Mouse (Mus musculus): Measurements from ENCODE around the gene Lrrc8a. TPM values are rescaled to one million over a fixed set of nuclear protein-coding genes. Genes with fewer than 3 reads are reported as not detected.
A peak's percentile ranks its signal among the peaks of the same experiment; 100 is the strongest.

Gene Lrrc8a
- polyA plus RNA-seq, 1 experiment from 2014 or later: 34.0 TPM

GRCm38 (mm10) chr2:30205629-30206357, 31.7 kb upstream of the Lrrc8a start, which contains the start of gene Kyat1:
Gene Kyat1, minus strand, starts transcription at chr2:30205847.
- H3K9ac ChIP-seq (ENCODE audit: low read length): peak within 1 kb of the TSS; percentile 75
- peaks cover 12% of the 10 kb centered on the region for H3K4me1 ChIP-seq (ENCODE audit: control insufficient read depth, insufficient read depth, low read length)
- no peaks in the 10 kb centered on the region for H3K27me3 ChIP-seq (ENCODE audit: control insufficient read depth, insufficient read depth, low read length)
- under 1% methylated on average over 44 of the region's 44 CpGs for WGBS
- peak within 1 kb of the TSS; percentile 90 for H3K27ac ChIP-seq (ENCODE audit: low read length)
- no peaks in the 10 kb centered on the region for H3K9me3 ChIP-seq (replicated peaks; ENCODE audit: control insufficient read depth, low read length)
- peak; percentile 93 for ATAC-seq (ENCODE audit: insufficient read depth, low FRiP score)
- peak within 1 kb of the TSS; percentile 65 for H3K4me2 ChIP-seq (ENCODE audit: low read depth, low read length)
- peak within 1 kb of the TSS; percentile 72 for H3K4me3 ChIP-seq (replicated peaks; ENCODE audit: low read length)
- H3K36me3 ChIP-seq (ENCODE audit: control insufficient read depth, insufficient read depth, low read length): no peaks in the 10 kb centered on the region

DNA sequence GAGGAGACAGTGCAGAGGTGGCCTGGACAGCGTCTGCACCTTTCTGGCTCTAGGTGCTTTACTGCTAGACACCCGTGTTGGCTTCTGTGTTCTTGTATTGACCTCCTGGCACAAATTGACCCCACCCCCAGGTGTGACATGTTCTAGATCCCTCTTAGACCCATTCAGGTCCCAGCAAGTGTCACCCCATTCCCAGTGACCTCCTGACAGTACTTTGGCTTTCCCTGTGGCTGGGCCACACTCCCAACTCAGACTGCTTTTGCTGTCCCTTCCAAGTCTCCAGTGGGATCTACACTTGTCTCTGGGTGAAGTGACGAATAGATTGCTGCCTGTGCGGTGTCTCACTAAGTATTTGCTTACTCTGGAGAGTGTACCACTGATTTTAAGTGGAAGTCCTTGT, 30.1 kb upstream of the Lrrc8a start:
- H3K4me1 ChIP-seq (ENCODE audit: control insufficient read depth, insufficient read depth, low read length): peaks cover 12% of the 10 kb centered on the region
- no peak overlapping the region for H3K4me3 ChIP-seq (replicated peaks; ENCODE audit: low read length)
- H3K9ac ChIP-seq (ENCODE audit: low read length): no peak overlapping the region
- no peaks in the 10 kb centered on the region for H3K9me3 ChIP-seq (replicated peaks; ENCODE audit: control insufficient read depth, low read length)
- H3K27me3 ChIP-seq (ENCODE audit: control insufficient read depth, insufficient read depth, low read length): no peaks in the 10 kb centered on the region
- H3K27ac ChIP-seq (ENCODE audit: low read length): no peak overlapping the region
- WGBS: 79% methylated on average over 4 of the region's 4 CpGs
- no peak overlapping the region for H3K4me2 ChIP-seq (ENCODE audit: low read depth, low read length)
- no peak for ATAC-seq (ENCODE audit: insufficient read depth, low FRiP score)
- H3K36me3 ChIP-seq (ENCODE audit: control insufficient read depth, insufficient read depth, low read length): no peaks in the 10 kb centered on the region

DNA sequence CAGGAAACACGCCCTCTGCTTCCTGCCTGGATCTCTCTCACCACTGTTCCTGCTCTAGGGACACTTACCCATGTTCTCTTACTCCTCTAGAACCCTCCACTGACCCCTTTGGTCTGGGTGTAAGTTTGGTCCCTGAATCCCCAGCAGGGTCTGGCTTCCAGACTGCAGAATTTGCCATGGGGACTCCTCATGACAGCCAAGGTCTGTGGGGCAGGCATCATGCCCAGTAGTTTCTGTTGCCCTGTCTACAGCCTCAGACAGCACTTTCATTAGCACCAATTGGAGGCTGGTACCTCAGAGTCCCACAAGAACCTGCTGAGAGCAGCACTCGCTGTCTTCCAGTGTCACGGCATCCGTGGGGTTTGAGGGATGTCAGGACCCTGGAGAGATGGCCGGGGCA, 29.6 kb upstream of the Lrrc8a start:
- no peak overlapping the region for H3K4me2 ChIP-seq (ENCODE audit: low read depth, low read length)
- H3K27me3 ChIP-seq (ENCODE audit: control insufficient read depth, insufficient read depth, low read length): no peaks in the 10 kb centered on the region
- no peak overlapping the region for H3K27ac ChIP-seq (ENCODE audit: low read length)
- peaks cover 12% of the 10 kb centered on the region for H3K4me1 ChIP-seq (ENCODE audit: control insufficient read depth, insufficient read depth, low read length)
- ATAC-seq (ENCODE audit: insufficient read depth, low FRiP score): no peak
- H3K36me3 ChIP-seq (ENCODE audit: control insufficient read depth, insufficient read depth, low read length): no peaks in the 10 kb centered on the region
- H3K9me3 ChIP-seq (replicated peaks; ENCODE audit: control insufficient read depth, low read length): no peaks in the 10 kb centered on the region
- WGBS: 77% methylated on average over 5 of the region's 5 CpGs
- no peak overlapping the region for H3K4me3 ChIP-seq (replicated peaks; ENCODE audit: low read length)
- no peak overlapping the region for H3K9ac ChIP-seq (ENCODE audit: low read length)

DNA sequence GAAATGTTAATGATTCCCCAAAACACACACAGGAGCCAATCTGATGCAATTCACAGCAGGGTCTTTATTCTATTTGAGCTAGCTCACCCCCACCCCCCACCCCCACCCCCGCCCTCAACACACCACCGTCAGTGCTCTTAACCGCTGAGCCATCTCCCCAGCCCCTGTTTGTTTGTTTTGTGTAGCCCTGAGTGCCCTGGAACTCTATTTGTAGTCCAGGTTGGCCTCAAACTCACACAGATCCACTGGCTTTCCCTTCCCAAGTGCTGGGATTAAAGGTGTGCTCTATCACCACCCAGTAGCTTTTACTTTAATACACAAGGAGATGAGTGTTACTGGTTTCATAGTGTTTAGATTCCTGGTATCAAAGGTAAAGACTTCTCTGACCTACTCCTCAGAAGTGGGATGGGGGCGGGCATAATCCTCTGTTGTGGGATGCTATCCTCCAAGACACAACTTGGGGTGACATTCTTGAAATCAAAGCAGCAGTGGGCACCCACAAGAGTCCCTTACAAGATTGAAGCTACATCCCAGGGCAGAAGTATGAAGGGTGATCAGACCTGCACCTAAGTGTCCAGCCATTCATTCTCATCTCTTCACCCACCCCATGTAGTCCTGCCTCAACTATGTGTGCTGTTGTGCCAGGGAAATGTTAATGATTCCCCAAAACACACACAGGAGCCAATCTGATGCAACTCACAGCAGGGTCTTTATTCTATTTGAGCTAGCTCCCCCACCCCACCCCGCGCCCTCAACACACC, 25.9 kb upstream of the Lrrc8a start:
- H3K9ac ChIP-seq (ENCODE audit: low read length): no peak overlapping the region
- 66% methylated on average over 6 of the region's 6 CpGs for WGBS

DNA sequence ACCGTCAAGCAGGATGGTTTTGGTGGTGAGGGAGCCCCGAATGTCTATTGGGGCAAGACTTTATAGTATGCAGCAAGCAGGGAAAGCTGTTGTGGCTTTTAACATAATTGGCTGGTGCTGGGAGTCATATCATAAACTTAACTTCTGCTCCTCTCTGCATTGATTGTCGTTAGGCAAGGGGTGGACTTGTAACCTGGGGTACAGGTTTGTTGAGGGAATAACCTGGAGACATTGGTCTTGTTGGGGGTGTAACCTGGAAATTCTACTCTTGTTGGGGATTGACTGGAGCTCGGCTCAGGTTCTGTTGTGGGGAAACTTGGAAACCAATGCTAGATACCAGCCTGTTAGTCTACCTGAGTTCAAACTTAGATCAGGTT, 25.4 kb upstream of the Lrrc8a start:
- 68% methylated on average over 4 of the region's 4 CpGs for WGBS
- no peak overlapping the region for H3K27ac ChIP-seq (ENCODE audit: low read length)
- H3K9ac ChIP-seq (ENCODE audit: low read length): no peak overlapping the region

More for the DNA sequence above, 25.9 kb upstream of the Lrrc8a start:
- ATAC-seq (ENCODE audit: insufficient read depth, low FRiP score): no peak
- no peak overlapping the region for H3K4me3 ChIP-seq (replicated peaks; ENCODE audit: low read length)
- H3K27me3 ChIP-seq (ENCODE audit: control insufficient read depth, insufficient read depth, low read length): no peaks in the 10 kb centered on the region
- no peak overlapping the region for H3K27ac ChIP-seq (ENCODE audit: low read length)
- no peaks in the 10 kb centered on the region; the same call in 1 of the 2 replicates for H3K4me1 ChIP-seq (ENCODE audit: control insufficient read depth, insufficient read depth, low read length)
- H3K36me3 ChIP-seq (ENCODE audit: control insufficient read depth, insufficient read depth, low read length): no peaks in the 10 kb centered on the region
- H3K4me2 ChIP-seq (ENCODE audit: low read depth, low read length): no peak overlapping the region
- H3K9me3 ChIP-seq (replicated peaks; ENCODE audit: control insufficient read depth, low read length): no peaks in the 10 kb centered on the region

DNA sequence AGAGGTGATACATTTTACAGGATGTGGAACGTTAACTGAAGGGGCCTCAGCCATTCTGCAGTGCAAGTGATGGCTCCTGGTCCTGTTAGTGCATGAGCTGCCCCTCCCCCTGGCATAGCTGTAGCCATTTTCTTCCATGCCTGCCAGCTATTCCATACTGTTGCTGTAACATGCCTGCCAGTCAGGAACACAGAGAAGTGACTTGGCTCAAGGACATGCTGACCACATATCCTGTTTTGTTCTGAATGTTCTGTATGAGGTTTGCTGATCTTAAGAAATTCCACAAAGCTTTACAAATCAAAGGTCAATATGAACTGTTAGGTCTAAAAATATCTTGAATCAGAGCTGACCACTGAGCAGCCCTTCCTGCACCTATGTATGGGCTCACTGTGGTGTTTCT, 24.6 kb upstream of the Lrrc8a start:
- H3K4me2 ChIP-seq (ENCODE audit: low read depth, low read length): no peak overlapping the region
- H3K4me1 ChIP-seq (ENCODE audit: control insufficient read depth, insufficient read depth, low read length): no peaks in the 10 kb centered on the region
- H3K9ac ChIP-seq (ENCODE audit: low read length): no peak overlapping the region
- no peak for ATAC-seq (ENCODE audit: insufficient read depth, low FRiP score)
- 65% methylated on average over 1 of the region's 1 CpGs for WGBS
- no peaks in the 10 kb centered on the region for H3K9me3 ChIP-seq (replicated peaks; ENCODE audit: control insufficient read depth, low read length)
- H3K27ac ChIP-seq (ENCODE audit: low read length): no peak overlapping the region
- no peak overlapping the region for H3K4me3 ChIP-seq (replicated peaks; ENCODE audit: low read length)
- H3K36me3 ChIP-seq (ENCODE audit: control insufficient read depth, insufficient read depth, low read length): no peaks in the 10 kb centered on the region
- H3K27me3 ChIP-seq (ENCODE audit: control insufficient read depth, insufficient read depth, low read length): no peaks in the 10 kb centered on the region

More for the DNA sequence above, 25.4 kb upstream of the Lrrc8a start:
- H3K4me3 ChIP-seq (replicated peaks; ENCODE audit: low read length): no peak overlapping the region
- no peaks in the 10 kb centered on the region for H3K27me3 ChIP-seq (ENCODE audit: control insufficient read depth, insufficient read depth, low read length)
- H3K4me2 ChIP-seq (ENCODE audit: low read depth, low read length): no peak overlapping the region
- H3K9me3 ChIP-seq (replicated peaks; ENCODE audit: control insufficient read depth, low read length): no peaks in the 10 kb centered on the region
- no peaks in the 10 kb centered on the region for H3K4me1 ChIP-seq (ENCODE audit: control insufficient read depth, insufficient read depth, low read length)
- no peaks in the 10 kb centered on the region for H3K36me3 ChIP-seq (ENCODE audit: control insufficient read depth, insufficient read depth, low read length)
- ATAC-seq (ENCODE audit: insufficient read depth, low FRiP score): no peak

DNA sequence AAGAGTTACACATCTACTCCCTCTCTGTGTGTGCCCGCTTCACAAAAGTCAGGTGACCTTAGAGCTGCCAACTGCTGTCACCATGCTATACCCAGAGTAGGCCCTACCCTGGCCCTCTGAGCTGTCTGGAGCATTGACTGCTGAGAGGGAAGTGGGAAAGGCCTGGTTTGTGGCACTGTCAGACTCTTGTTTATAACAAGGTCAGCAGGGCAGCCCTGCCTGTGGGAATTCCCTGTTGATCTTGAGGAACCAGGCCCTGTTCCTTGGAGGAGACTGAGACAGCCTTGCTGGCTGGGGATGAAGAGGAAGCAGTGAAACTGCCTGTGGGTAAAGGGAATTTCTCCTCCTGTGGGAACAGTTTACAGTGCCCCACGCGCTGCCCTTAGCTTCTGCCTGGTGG, 22.8 kb upstream of the Lrrc8a start:
- H3K36me3 ChIP-seq (ENCODE audit: control insufficient read depth, insufficient read depth, low read length): no peaks in the 10 kb centered on the region
- H3K4me2 ChIP-seq (ENCODE audit: low read depth, low read length): no peak overlapping the region
- 84% methylated on average over 3 of the region's 3 CpGs for WGBS
- no peak for ATAC-seq (ENCODE audit: insufficient read depth, low FRiP score)
- no peaks in the 10 kb centered on the region for H3K4me1 ChIP-seq (ENCODE audit: control insufficient read depth, insufficient read depth, low read length)
- no peaks in the 10 kb centered on the region for H3K27me3 ChIP-seq (ENCODE audit: control insufficient read depth, insufficient read depth, low read length)
- H3K9ac ChIP-seq (ENCODE audit: low read length): no peak overlapping the region
- no peak overlapping the region for H3K27ac ChIP-seq (ENCODE audit: low read length)
- H3K9me3 ChIP-seq (replicated peaks; ENCODE audit: control insufficient read depth, low read length): no peaks in the 10 kb centered on the region
- no peak overlapping the region for H3K4me3 ChIP-seq (replicated peaks; ENCODE audit: low read length)

- Histone ChIP-seq H3K9ac (ENCODE audit: low read length) (no peak overlapping the region), H3K4me2 (ENCODE audit: low read depth, low read length) (no peak overlapping the region), H3K27me3 (ENCODE audit: control insufficient read depth, insufficient read depth, low read length) (no peaks in the 10 kb centered on the region), H3K27ac (ENCODE audit: low read length) (no peak overlapping the region), H3K4me1 (ENCODE audit: control insufficient read depth, insufficient read depth, low read length) (no peaks in the 10 kb centered on the region), H3K9me3 (replicated peaks; ENCODE audit: control insufficient read depth, low read length) (no peaks in the 10 kb centered on the region), H3K36me3 (ENCODE audit: control insufficient read depth, insufficient read depth, low read length) (no peaks in the 10 kb centered on the region), H3K4me3 (replicated peaks; ENCODE audit: low read length) (no peak overlapping the region)
- ATAC-seq (ENCODE audit: insufficient read depth, low FRiP score): no peak
- WGBS: 61% methylated on average over 6 of the region's 6 CpGs
Observed at GRCm38 (mm10) chr2:30215493-30215892, 22.0 kb upstream of the Lrrc8a start.

GRCm38 (mm10) chr2:30216293-30216692, 21.2 kb upstream of the Lrrc8a start:
- no peak overlapping the region for H3K4me3 ChIP-seq (replicated peaks; ENCODE audit: low read length)
- no peaks in the 10 kb centered on the region for H3K36me3 ChIP-seq (ENCODE audit: control insufficient read depth, insufficient read depth, low read length)
- H3K27ac ChIP-seq (ENCODE audit: low read length): no peak overlapping the region
- no peaks in the 10 kb centered on the region for H3K27me3 ChIP-seq (ENCODE audit: control insufficient read depth, insufficient read depth, low read length)
- no peak overlapping the region for H3K4me2 ChIP-seq (ENCODE audit: low read depth, low read length)
- H3K4me1 ChIP-seq (ENCODE audit: control insufficient read depth, insufficient read depth, low read length): no peaks in the 10 kb centered on the region
- no peaks in the 10 kb centered on the region for H3K9me3 ChIP-seq (replicated peaks; ENCODE audit: control insufficient read depth, low read length)
- WGBS: 91% methylated on average over 5 of the region's 5 CpGs
- ATAC-seq (ENCODE audit: insufficient read depth, low FRiP score): no peak
- H3K9ac ChIP-seq (ENCODE audit: low read length): no peak overlapping the region
